ENCODE assay signal across 10 mouse cellular contexts in the genomic region with DNA sequence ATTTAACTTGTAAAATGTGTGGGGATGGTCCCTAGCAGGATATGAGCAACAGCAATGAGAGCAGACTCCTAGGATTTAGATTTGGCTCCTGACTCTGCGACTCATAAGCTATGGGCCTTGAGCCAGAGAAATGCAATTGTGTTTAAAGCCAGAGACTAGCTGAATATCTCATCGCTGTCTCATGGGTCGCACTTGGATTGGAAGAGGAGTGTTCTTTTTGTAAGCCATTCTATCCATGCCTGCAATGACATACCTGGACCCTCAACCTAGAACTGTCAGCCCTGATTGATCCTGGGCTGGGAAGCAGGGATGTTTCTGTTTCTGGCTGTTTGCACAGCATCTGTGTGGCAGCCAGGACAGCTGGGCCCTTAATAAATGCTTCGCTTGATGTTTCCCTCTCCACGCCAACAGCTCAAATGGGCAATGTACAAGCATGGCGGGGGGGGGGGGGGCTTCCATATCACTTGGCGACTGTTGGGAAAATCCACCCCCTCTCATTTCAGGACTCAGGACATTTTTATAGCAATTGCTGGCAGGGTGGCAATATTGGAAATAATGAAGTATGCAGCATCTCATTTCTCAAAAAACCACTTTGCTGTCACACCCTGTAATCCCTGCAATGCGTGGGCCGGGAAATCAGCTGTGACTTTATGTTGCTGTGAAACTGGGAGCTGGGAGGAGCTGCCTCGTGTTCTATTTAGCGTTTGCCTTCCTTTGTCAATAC.
A peak's percentile ranks its signal among the peaks of the same experiment; 100 is the strongest.
DNase-seq lines count a peak whose midpoint lies in the region; ATAC-seq and TF ChIP-seq lines count a peak whose summit lies in the region.
"Had no signal": no experiment of that assay in that cellular context is flagged by ENCODE, and none has a peak within 500 bp of the region (broad histone marks: within the 10 kb centered on the region; RNA-seq: fewer than 3 reads in every experiment).

No protein-coding gene starts in this region.

- H3K9me3 ChIP-seq in midbrain, embryonic 13.5 days: no peaks in the 10 kb centered on the region
- H3K9me3 ChIP-seq: heart, embryonic 15.5 days; liver, embryonic 12.5 days had no signal

- peak; percentile 44 for DNase-seq in cerebellum, adult 9-10 months
- no peak for DNase-seq in cerebellum, postnatal 4 days (ENCODE audit: low spot score in 2 of 2)
- DNase-seq in brain, adult 2 months (ENCODE audit: low read depth, low spot score): peak; percentile 76
- DNase-seq in layer of hippocampus, adult 2 months (ENCODE audit: low spot score in 2 of 2): peak; percentile 66 to 67
- DNase-seq in kidney, adult 11 months: no peak
- no peak for DNase-seq in adrenal gland, postnatal 25 days
- DNase-seq in gastrocnemius, postnatal 36 days: no peak

- no peak overlapping the region for H3K9ac ChIP-seq in midbrain, embryonic 13.5 days (replicated peaks)
- H3K9ac ChIP-seq: heart, embryonic 15.5 days; liver, embryonic 12.5 days had no signal

- H3K27me3 ChIP-seq in midbrain, embryonic 13.5 days: no peaks in the 10 kb centered on the region
- H3K27me3 ChIP-seq: heart, embryonic 15.5 days; liver, embryonic 12.5 days had no signal

- H3K36me3 ChIP-seq in midbrain, embryonic 13.5 days: no peaks in the 10 kb centered on the region
- H3K36me3 ChIP-seq: heart, embryonic 15.5 days; liver, embryonic 12.5 days had no signal

- H3K4me3 ChIP-seq in layer of hippocampus, adult 2 months: no peak overlapping the region
- H3K4me3 ChIP-seq in midbrain, embryonic 13.5 days (replicated peaks): no peak overlapping the region
- H3K4me3 ChIP-seq: heart, embryonic 15.5 days; liver, embryonic 12.5 days had no signal

- intact Hi-C loops in gastrocnemius, postnatal 36 days (cut with DNase I): no loop called here

- 46% methylated on average over 11 of the region's 11 CpGs for WGBS in midbrain, embryonic 13.5 days

- peaks cover 7% of the 10 kb centered on the region for H3K4me1 ChIP-seq in midbrain, embryonic 13.5 days (replicated peaks)
- H3K4me1 ChIP-seq: heart, embryonic 15.5 days; liver, embryonic 12.5 days had no signal

- peak; percentile 58; the same call in 1 of the 2 replicates for ATAC-seq in midbrain, embryonic 13.5 days
- ATAC-seq: liver, embryonic 12.5 days had no signal

- no peak overlapping the region; the same call in 1 of the 2 replicates for H3K27ac ChIP-seq in layer of hippocampus, adult 2 months
- no peak overlapping the region for H3K27ac ChIP-seq in midbrain, embryonic 13.5 days
- H3K27ac ChIP-seq: heart, embryonic 15.5 days; liver, embryonic 12.5 days had no signal

- TF ChIP-seq CTCF in layer of hippocampus, adult 2 months (conservative IDR thresholded peaks at IDR 0.05): no peak

- H3K4me2 ChIP-seq in midbrain, embryonic 13.5 days (replicated peaks): no peak overlapping the region
- H3K4me2 ChIP-seq: heart, embryonic 15.5 days; liver, embryonic 12.5 days had no signal

Comparison
In these comparisons a context has a peak if more than half of its experiments do, and no peak if none do; other contexts are left out.
1. DNase-seq: peak in cerebellum, adult 9-10 months (single experiment), brain, adult 2 months (single experiment) and layer of hippocampus, adult 2 months (2 of 2); none in cerebellum, postnatal 4 days (0 of 2), kidney, adult 11 months (single experiment), adrenal gland, postnatal 25 days (single experiment) and gastrocnemius, postnatal 36 days (0 of 2).